Mouse (Mus musculus) thymus, adult 2 months (tissue): Measurements from ENCODE around the gene Hist2h2ab. TPM values are rescaled to one million over a fixed set of nuclear protein-coding genes. Genes with fewer than 3 reads are reported as not detected.
"Not testable (repeated sequence)": the region's sequence is repeated elsewhere in the genome, so short reads cannot be mapped to it uniquely, and the experiment has no call there.

Source experiments
- DNase-seq: peaks from one replicate; pipeline ENCODE4 v3.0.0; 2021
- H3K27ac ChIP-seq: fragments of 200-500 bp; 2 replicates; pipeline ENCODE4 v1.5.1; 2012; ENCODE audit warnings: low read length, control low read depth; ENCODE audit not compliant: control insufficient read depth, insufficient read depth
- H3K27me3 ChIP-seq: fragments of 200-500 bp; 2 replicates; pipeline ENCODE4 v1.6.1; 2012; ENCODE audit warnings: mild to moderate bottlenecking, low read length, moderate library complexity, mixed read lengths; ENCODE audit not compliant: control insufficient read depth, insufficient read depth
- H3K36me3 ChIP-seq: fragments of 200-500 bp; 2 replicates; pipeline ENCODE4 v1.6.1; 2012; ENCODE audit warnings: mild to moderate bottlenecking, low read length, moderate library complexity; ENCODE audit not compliant: control insufficient read depth, insufficient read depth
- H3K4me1 ChIP-seq: fragments of 200-500 bp; replicated peaks from 2 replicates; pipeline ENCODE4 v1.6.1; 2012; ENCODE audit warnings: low read length; ENCODE audit not compliant: control insufficient read depth, insufficient read depth
- H3K4me3 ChIP-seq: fragments of 200-500 bp; 2 replicates; pipeline ENCODE4 v1.5.1; 2012; ENCODE audit warnings: mild to moderate bottlenecking, low read length, control low read depth, moderate library complexity; ENCODE audit not compliant: control insufficient read depth, insufficient read depth
- CTCF ChIP-seq: fragments of 200-500 bp; IDR thresholded peaks from 2 replicates; pipeline ENCODE4 v1.5.1; 2012; ENCODE audit warnings: mild to moderate bottlenecking, control low read depth, low read length, moderate library complexity, borderline replicate concordance; ENCODE audit not compliant: control insufficient read depth, poor library complexity, insufficient read depth; ENCODE audit errors: extremely low read depth
- POLR2A ChIP-seq: fragments of 200-500 bp; IDR thresholded peaks from 2 replicates; pipeline ENCODE4 v1.6.1; 2012; ENCODE audit warnings: mild to moderate bottlenecking, low read length, control low read depth, moderate library complexity; ENCODE audit not compliant: control insufficient read depth, poor library complexity, insufficient read depth; ENCODE audit errors: extremely low read depth
- WGBS: fragments of 180-500 bp; shearing (Covaris S2); methylation state at CpG from one replicate; pipeline ENCODE4 v1.1.7; 2018; 5-methylcytosine and 5-hydroxymethylcytosine counted together
- polyA plus RNA-seq: library from polyadenylated mRNA; depleted of rRNA; stranded (reverse); fragments of >200 nt; gene quantifications from 2 replicates; pipeline ENCODE4 v1.2.3, GENCODE M21; 2012

Gene Hist2h2ab
- polyA plus RNA-seq, 1 experiment: 6.1 TPM

DNA sequence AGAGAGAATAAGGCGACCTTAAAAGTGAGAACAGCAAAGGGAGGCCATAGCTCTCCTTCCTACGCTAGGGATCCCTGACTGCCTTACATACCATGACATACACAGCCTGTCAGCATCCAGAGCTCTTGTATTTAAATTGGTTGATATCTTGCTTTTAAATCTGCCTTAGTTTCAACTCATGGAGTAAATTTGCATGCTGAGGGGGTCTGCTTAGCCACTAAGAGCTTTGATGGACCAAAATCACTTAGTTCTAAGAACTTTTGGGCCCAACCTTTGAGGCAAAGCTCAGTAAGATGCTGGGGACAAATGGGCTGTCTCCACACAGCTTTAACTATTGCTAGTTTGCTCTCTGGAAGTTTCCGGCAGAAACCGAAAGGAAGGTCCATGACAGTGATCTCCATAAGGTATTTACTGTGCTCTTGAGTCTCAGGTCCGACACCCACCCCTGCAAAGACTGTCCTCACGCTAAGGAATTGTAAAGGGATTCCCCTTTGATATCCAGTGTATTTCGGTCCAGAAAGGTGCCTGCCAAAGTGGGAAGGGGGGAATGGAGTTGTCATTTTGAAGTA, 17.8 kb downstream of the Hist2h2ab start:
- Histone ChIP-seq H3K27ac (0 out of 2 replicates have a peak overlapping the region, but pooled peaks have one; percentile 31), H3K36me3 (no peaks in the 10 kb centered on the region), H3K4me1 (peaks cover 6% of the 10 kb centered on the region), H3K27me3 (no peaks in the 10 kb centered on the region), H3K4me3 (peak overlapping the region; percentile 26)
- DNase-seq: no peak
- no peak for TF ChIP-seq CTCF
- TF ChIP-seq POLR2A: no peak
- 60% methylated on average over 7 of the region's 7 CpGs for WGBS

DNA sequence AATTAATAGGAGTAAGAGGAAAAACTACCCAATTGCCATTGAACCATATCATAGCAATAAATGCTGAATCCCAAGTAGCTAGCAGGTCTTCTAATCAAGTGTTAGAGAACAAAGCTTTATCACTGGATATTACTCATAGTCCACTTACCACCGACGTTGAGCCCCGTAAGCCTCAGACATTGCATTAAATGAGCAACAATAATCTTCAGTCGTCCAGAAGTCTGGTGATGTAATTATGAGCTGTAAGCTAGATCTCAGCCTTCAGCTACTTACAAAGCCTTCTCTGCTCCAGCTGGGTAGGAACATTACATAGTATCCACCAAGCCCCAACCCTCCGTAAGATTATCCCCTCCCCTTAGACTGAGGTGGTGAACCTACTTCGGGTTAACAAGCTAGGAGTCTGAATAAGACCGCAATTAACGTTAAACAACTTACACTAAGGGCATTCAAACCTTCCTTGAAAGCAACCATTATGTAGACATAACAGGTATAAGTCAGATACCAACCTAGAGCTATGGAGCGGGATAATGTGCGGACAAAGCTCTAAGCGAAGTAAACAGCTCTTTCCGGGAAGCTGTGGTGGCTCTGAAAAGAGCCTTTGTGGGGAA, 18.3 kb downstream of the Hist2h2ab start:
- 6% methylated on average over 12 of the region's 12 CpGs for WGBS
- Histone ChIP-seq H3K36me3 (no peaks in the 10 kb centered on the region), H3K27me3 (no peaks in the 10 kb centered on the region), H3K4me3 (peak overlapping the region; percentile 45), H3K27ac (peak overlapping the region; percentile 62), H3K4me1 (peaks cover 7% of the 10 kb centered on the region)
- no peak for DNase-seq
- TF ChIP-seq POLR2A: no peak
- no peak for TF ChIP-seq CTCF

DNA sequence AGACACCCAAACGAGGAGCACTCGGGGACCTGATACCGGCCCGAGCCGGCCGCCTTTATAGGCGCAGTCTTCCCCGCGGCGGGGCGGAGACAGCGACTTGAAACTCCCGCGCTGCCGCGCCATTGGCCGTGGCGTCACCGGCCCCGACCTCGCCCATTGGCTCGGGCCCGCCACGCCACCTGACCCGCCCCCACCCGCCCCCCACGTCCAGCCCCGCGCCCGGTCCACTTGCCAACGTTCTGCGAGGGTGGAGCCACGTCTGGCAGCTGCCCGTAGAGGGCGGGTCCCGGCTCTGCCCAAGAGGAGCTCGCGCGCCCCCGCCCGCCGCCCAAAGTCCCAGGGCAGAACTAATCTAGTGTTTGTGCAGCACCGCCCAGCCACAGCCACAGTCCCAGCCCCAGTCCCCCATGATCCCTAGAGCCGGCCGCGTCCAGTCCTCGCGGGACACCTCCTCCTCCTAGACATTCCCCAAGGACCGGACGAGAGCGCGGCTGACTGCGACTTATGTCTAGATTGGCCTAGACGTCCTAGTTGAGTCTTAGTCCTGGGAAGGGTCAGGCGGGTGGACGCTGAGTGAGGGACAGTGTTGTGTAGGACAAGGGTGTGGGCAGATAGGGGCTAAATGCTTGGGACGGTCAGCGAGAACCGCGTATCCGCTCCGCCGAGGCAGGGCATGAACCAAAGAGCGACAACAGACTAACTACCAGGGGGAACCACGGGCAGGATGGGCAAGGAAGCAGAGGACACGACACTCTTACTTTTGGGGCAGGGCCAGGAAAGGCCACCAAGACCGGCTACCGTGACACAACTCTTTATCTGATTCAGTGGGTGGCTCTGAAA, 19.5 kb downstream of the Hist2h2ab start, which contains the start of gene Hist2h3c2:
Gene Hist2h3c2, minus strand, starts transcription at position 174 of the 840 bp plus-strand sequence.
- DNase-seq, H3K27me3 ChIP-seq, H3K36me3 ChIP-seq: not testable (repeated sequence)
- Histone ChIP-seq H3K4me3 (peak within 1 kb of the TSS; percentile 68), H3K27ac (peak within 1 kb of the TSS; percentile 91), H3K4me1 (peaks cover 11% of the 10 kb centered on the region)
- WGBS: 2% methylated on average over 15 of the region's 68 CpGs

DNA sequence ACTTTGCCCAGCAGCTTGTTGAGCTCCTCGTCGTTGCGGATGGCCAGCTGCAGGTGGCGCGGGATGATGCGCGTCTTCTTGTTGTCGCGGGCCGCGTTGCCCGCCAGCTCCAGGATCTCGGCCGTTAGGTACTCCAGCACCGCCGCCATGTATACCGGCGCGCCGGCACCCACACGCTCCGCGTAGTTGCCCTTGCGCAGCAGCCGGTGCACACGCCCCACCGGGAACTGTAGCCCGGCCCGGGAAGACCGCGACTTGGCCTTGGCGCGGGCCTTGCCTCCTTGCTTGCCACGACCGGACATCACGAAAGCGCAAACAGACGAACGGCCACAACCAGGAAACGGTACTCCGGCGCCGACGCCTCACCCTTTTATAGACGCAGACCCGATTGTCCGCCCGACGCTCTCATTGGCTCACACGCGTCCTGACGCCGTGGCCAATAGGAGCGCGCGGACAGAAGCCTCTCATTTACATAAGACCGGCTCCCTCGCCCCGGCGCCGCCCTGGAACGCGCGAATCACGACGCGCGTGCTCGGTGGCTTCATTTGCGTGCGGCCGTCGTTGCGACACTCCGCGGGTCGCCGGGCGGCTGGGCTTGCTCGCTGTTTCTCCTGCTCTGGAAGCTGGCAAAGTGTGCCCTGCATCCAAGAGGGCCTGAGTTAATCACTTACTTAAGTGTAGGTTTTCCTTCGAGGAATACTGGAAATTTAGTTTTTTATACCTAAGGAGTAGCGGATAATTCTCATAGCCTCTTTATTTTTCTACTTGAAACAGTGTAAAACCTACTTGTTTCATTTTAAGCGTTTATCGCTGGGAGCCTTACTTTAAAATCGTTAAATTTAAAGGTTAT, 20.5 kb downstream of the Hist2h2ab start, which contains the start of gene Hist2h2aa2:
Gene Hist2h2aa2, minus strand, starts transcription at position 328 of the 850 bp plus-strand sequence.
- H3K4me1 ChIP-seq: peaks cover 13% of the 10 kb centered on the region
- WGBS: 3% methylated on average over 38 of the region's 85 CpGs

DNA sequence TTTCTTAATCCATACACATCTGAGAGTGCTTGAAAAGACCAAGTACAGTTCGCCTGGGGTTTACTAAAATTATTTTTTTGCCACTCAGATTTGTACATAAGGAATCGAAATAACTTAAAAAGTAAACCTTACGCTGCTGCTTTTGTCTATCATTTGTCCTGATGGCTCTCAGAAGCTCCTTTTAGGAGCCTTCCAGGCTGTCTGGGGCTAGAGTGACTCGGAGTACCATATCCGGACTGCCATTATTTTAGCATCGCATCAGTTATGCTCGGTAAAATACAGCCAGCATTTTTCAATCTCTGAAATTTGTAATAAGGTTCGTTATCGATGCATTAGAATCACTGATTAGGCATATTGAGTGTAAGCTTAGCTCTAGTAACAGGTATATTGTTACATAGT, 21.1 kb downstream of the Hist2h2ab start:
- H3K36me3 ChIP-seq: no peaks in the 10 kb centered on the region
- TF ChIP-seq POLR2A (no peak), CTCF (no peak)
- H3K4me1 ChIP-seq: peaks cover 13% of the 10 kb centered on the region
- no peaks in the 10 kb centered on the region for H3K27me3 ChIP-seq
- H3K27ac ChIP-seq: peak overlapping the region; percentile 66; the same call in 1 of the 2 replicates
- WGBS: 91% methylated on average over 9 of the region's 9 CpGs
- H3K4me3 ChIP-seq: no peak overlapping the region
- no peak for DNase-seq

More for the DNA sequence above, 20.5 kb downstream of the Hist2h2ab start, which contains the start of gene Hist2h2aa2:
- Histone ChIP-seq H3K27ac (peak within 1 kb of the TSS; percentile 91), H3K4me3 (peak within 1 kb of the TSS; percentile 68)
- H3K27me3 ChIP-seq, H3K36me3 ChIP-seq: not testable (repeated sequence)
- DNase-seq: peak; percentile 93
- peak; percentile 53 for TF ChIP-seq POLR2A

DNA sequence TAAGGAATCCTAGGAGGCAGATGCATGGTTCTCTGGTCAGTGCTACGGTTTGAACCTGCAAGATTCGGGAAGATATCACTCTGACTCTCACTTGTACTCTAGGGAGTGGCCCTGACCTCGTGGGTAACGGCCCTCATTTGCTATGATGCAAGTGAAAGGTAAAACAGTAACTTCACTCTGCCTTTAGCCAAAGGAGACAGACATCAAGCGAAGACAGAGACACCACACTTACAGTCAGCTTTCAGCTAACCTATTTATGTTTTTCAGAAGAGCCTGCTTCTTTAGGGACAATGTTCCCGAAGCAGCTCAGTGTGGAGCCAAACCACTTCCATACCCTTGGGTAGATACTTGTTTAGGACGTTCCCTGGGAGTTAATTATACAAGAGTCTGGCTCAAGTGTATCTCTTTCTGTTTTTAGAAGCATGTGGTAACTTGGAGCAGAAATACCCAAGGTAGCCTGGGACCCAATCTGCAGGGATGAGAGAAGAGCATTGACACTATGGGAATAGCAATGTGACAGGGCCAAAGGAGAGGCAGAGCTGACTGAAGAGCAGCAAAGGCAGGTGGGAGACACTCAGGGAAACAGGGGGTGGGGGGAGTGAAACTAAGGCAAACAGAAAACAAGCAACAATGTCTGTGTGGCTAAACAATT, 24.4 kb downstream of the Hist2h2ab start:
- Histone ChIP-seq H3K4me3 (peak overlapping the region; percentile 5; the same call in 1 of the 2 replicates), H3K36me3 (no peaks in the 10 kb centered on the region), H3K27me3 (no peaks in the 10 kb centered on the region), H3K27ac (peak overlapping the region; percentile 97), H3K4me1 (peaks cover 16% of the 10 kb centered on the region)
- TF ChIP-seq POLR2A: no peak
- no peak for TF ChIP-seq CTCF
- no peak for DNase-seq
- 80% methylated on average over 7 of the region's 7 CpGs for WGBS
